Mouse (Mus musculus) brain, embryonic 14.5 days (tissue): ENCODE results near the gene Grb10. TPM values are rescaled to one million over a fixed set of nuclear protein-coding genes. Genes with fewer than 3 reads are reported as not detected.

Experiments used
- DNase-seq: peaks from one replicate; pipeline ENCODE4 v3.0.0-alpha.2; 2011; ENCODE audit warnings: low read depth
- CTCF ChIP-seq: fragments of 200-500 bp; IDR thresholded peaks from 2 replicates; pipeline ENCODE4 v1.5.1; 2012; ENCODE audit warnings: inconsistent platforms, mild to moderate bottlenecking, moderate library complexity, borderline replicate concordance; ENCODE audit not compliant: insufficient read depth, insufficient read length; ENCODE audit errors: extremely low read depth
- POLR2A ChIP-seq: fragments of 200-500 bp; IDR thresholded peaks from 2 replicates; pipeline ENCODE4 v1.6.1; 2012; ENCODE audit warnings: mild to moderate bottlenecking, inconsistent platforms, borderline replicate concordance; ENCODE audit not compliant: poor library complexity, insufficient read depth, insufficient read length, severe bottlenecking; ENCODE audit errors: extremely low read depth
- polyA plus RNA-seq: library from polyadenylated mRNA; depleted of rRNA; stranded (reverse); fragments of >200 nt; gene quantifications from 2 replicates; pipeline ENCODE4 v1.2.3, GENCODE M21; 2012

Grb10 gene
- polyA plus RNA-seq, 1 experiment, result 146 TPM

DNA sequence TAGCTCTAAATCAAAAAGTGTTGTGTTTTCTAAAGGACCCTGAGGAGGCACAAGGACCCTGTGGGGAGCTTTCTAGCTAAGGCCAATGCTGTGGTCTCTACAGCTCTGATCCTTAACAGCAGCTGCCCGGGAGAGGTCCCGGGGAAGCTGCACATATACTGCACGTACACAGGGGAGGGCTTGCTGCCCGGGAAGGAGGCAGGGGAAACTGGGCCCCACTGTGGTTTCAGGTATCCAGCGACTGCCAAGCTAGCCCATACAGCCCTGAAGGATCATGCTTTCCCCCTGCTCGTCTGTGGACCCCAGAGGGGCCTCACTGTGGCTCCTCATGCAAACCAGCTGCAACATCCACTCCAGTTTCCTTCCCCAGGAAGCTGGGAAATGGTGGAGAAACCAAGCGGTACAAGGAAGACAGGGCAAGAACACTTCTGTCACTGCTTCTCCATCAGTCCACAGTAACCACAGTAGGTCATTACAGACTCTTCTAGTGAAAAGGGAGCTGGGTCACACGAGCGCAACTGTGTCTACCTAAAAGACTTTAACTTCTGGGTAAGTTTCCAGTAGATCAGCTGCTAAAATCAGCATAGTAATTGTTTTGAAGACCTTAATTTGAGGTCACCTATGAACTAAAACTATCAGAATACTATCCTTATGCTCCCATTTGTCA is 90.0 kb downstream of the Grb10 start:
- no peak for DNase-seq
- TF ChIP-seq CTCF, result no peak
- TF ChIP-seq POLR2A, result no peak

DNA sequence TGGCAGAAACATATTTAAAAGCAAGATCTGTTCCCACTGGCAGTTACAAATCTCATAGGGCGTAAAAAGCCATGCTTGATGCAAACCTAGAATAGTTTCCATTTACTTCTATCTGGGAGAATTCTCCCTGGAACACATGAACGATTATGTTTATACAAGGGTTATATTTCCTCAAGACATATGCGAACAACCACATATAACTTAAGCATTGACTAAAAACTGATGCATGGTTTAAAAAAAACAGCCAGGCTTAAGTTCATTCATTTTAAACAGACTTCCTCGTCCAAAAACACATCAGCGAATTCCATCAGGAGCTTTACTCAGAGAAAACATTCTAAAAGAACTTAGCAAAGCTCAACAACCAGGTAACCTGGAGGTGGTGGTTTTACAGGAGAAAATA is 90.6 kb downstream of the Grb10 start:
- no peak for TF ChIP-seq CTCF
- no peak for TF ChIP-seq POLR2A
- no peak for DNase-seq

GRCm38 (mm10) chr11:11945766-11946165 is 92.7 kb downstream of the Grb10 start:
- no peak for TF ChIP-seq CTCF

DNA sequence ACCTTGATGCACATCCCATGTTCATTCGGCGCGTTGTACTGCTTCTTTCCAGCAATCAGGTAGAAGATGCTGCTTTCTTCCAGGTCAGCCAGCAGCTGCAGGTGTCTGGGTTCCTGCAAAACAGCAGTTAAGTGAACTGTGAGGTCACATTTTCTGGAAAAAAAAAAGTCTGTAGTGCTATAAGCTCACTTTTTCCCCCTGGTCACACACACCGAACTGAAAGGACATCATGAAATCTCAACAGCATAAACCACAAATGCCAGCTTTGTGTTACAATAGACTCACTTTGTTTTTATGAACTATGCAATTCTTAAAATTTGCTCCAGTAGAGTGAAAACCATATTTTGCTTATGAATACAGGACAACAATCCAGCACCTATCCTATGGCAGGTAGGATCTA is 93.7 kb downstream of the Grb10 start:
- no peak for TF ChIP-seq POLR2A
- TF ChIP-seq CTCF, result no peak
- DNase-seq, result no peak

More at GRCm38 (mm10) chr11:11945766-11946165, 92.7 kb downstream of the Grb10 start:
- no peak for DNase-seq

- DNase-seq, result no peak
- TF ChIP-seq CTCF (no peak), POLR2A (no peak)
These were observed 94.5 kb downstream of the Grb10 start for GRCm38 (mm10) chr11:11944082-11944349.

GRCm38 (mm10) chr11:11943240-11944081 is 95.0 kb downstream of the Grb10 start:
- TF ChIP-seq POLR2A, result no peak
- TF ChIP-seq CTCF, result no peak
- no peak for DNase-seq

DNA sequence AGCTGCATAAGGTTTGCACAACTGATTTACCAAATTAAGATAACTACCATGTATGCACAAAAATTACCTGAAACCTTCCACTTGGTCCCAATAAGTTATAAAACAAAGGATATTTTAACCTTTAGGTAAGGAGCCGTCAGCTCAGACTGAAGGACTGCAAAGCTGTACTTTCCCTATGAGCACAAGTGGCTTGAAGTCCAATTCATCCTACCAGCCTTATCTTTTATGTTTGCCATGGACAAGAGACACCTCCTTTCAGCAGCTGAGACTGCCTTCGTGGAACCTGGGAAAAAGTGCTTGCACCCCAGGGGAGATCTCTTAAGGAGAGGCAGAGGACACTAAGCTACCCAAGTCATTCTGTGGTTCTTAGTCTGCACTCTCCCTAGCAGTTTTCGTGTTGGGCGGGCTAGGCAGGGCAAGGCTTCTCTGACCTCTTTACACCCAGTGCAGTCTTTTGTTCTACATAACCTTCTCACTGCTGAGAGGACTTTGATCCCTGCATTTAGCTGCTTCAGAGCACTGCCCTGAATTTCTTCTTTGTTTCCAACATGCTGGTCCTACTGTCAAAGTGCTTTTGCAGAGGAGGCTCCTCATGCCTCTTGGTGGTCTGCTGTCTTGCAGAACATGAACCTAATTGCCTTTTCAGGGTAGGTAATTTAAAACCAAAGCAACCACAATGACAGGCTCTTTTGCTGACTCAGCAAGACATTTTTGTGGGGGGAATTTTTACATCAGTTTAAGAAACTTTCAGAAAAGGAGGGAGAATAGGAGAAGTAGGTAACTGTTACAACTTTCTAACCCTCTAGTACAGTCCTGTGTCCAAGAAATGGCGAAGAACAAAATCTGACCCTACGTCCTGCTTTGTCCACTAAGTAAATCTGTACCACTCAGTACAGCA is 95.9 kb downstream of the Grb10 start:
- no peak for TF ChIP-seq CTCF
- TF ChIP-seq POLR2A, result no peak
- no peak for DNase-seq

DNA sequence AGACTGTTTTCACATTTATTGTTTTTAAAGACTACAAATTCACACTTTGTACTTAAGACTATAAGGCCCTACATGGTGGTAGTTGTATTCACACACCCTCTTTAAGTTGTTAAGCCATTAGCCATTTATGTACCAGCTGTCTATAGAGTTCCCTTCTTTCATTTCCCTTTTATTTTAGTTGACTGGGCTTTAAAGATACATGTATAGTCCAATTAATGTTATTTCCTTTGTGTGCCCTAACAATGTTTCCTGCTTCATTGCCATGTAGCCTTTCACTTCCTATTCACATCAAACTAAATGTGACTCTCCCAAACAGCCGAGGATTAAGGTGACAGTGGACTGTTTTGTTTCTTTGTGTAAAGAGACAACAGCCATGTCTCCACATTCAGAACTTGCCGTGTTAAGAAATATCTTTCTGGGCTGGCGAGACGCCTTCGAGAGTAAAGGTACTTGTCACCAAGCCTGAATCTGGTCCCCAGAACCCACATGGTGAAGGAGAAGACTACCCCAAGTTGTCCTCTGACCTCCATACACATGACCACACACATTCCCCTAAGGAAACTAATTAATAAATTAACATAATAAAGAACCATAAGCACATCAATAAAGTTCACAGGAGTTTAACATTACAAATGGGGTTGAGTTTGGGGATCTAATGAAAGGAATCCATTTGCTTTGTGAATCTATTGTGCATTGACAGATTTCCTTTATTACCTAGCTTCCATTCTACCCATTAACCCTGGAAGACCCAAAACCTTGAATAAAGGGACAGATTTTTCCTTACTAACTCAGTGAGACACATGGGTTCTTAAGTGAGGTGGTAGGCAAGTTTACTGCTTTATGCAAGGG is 97.4 kb downstream of the Grb10 start:
- peak; percentile 46 for DNase-seq

GRCm38 (mm10) chr11:11939611-11940010 is 98.9 kb downstream of the Grb10 start:
- TF ChIP-seq CTCF (no peak), POLR2A (no peak)
- DNase-seq, result no peak

More for the DNA sequence above, 97.4 kb downstream of the Grb10 start:
- TF ChIP-seq POLR2A (no peak), CTCF (no peak)

DNA sequence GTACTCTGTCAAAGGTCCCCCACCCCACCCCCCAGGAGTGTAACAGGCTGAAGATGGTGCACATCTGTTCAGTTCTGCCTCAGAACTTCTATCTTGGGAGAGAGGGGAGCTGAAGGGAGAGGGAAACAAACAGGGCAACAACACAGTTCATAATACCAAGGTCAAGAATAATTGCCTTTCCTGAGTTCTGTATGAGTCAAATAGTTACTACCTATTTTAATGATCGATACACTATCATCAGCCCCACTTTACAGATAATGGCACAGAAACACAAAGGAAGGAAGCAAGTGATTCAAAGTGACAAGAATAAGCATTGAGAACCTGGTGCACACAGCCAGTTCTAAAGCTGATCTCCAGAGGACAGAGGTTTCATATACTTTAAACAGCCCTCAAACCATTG is 99.9 kb downstream of the Grb10 start:
- TF ChIP-seq CTCF (no peak), POLR2A (no peak)

More for the DNA sequence above, 99.9 kb downstream of the Grb10 start:
- DNase-seq, result no peak
